In the genomic region with DNA sequence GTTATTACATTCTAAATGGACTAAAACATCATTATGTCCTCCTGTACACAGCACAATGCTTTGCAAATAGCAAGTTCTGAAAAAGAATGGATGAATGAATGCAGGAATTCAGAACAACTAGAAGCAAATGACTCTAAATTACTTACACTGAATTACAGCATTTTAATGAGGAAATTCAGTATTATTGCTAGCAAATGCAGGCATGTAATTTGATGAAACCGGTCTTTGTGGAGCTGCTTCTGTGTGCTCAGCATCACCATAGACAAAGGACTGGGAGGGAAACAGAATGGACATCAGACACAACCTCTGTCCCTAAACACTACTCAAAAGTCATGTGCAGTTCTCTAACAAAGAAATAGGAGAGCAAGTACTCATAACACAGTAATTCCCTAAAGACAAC, we compare ENCODE assay signal across 19 mouse cellular contexts.
"Had no signal": no experiment of that assay in that cellular context is flagged by ENCODE, and none has a peak within 500 bp of the region (broad histone marks: within the 10 kb centered on the region; RNA-seq: fewer than 3 reads in every experiment).

No protein-coding gene starts in this region.

- H3K9me3 ChIP-seq: lung, embryonic 15.5 days; megakaryocyte, embryonic 14.5 days; midbrain, embryonic 13.5 days; midbrain, embryonic 15.5 days; neural tube, embryonic 12.5 days had no signal

- H3K27me3 ChIP-seq: lung, embryonic 15.5 days; midbrain, embryonic 13.5 days; midbrain, embryonic 15.5 days; neural tube, embryonic 12.5 days had no signal

- H3K4me1 ChIP-seq: lung, embryonic 15.5 days; megakaryocyte, embryonic 14.5 days; midbrain, embryonic 13.5 days; midbrain, embryonic 15.5 days; neural tube, embryonic 12.5 days had no signal

- ATAC-seq: lung, postnatal 0 days; midbrain, embryonic 13.5 days; midbrain, embryonic 15.5 days had no signal

- H3K27ac ChIP-seq: lung, embryonic 15.5 days; macrophage; midbrain, embryonic 13.5 days; midbrain, embryonic 15.5 days; neural tube, embryonic 12.5 days had no signal

- H3K4me2 ChIP-seq: lung, embryonic 15.5 days; midbrain, embryonic 11.5 days; midbrain, embryonic 13.5 days; midbrain, embryonic 15.5 days; neural tube, embryonic 12.5 days had no signal

- H3K36me3 ChIP-seq: lung, embryonic 15.5 days; midbrain, embryonic 13.5 days; midbrain, embryonic 15.5 days; neural tube, embryonic 12.5 days had no signal

- H3K9ac ChIP-seq: lung, embryonic 15.5 days; midbrain, embryonic 13.5 days; midbrain, embryonic 15.5 days; neural tube, embryonic 12.5 days had no signal

- DNase-seq: lung, adult 2 months; lung, postnatal 14 days; lung, postnatal 36 days; retina, postnatal 1 day; right cerebral cortex, adult 18-20 months; right cerebral cortex, postnatal 25 days; right cerebral cortex, postnatal 4 days; spleen, adult 18-20 months; thymus, adult 18-20 months; thymus, postnatal 14 days; thymus, postnatal 36 days had no signal

- H3K4me3 ChIP-seq: lung, embryonic 15.5 days; megakaryocyte, embryonic 14.5 days; midbrain, embryonic 13.5 days; midbrain, embryonic 15.5 days; neural tube, embryonic 12.5 days had no signal
